Mouse (Mus musculus): ENCODE results near the gene Knl1.

GRCm38 (mm10) chr2:118998115-118998866 is 48.6 kb upstream of the Knl1 start:
- TF ChIP-seq CTCF (IDR thresholded peaks at IDR 0.05) (no peak), EP300 (IDR thresholded peaks at IDR 0.05) (no peak)
